Mouse (Mus musculus) lung, postnatal 0 days (tissue): ENCODE data around the gene Kif1c. TPM values are rescaled to one million over a fixed set of nuclear protein-coding genes. Genes with fewer than 3 reads are reported as not detected.

Experiments
- ATAC-seq: fragments of 200-750 bp; cut with Nextera tagmentation; 2 replicates; pipeline ENCODE4 v1.8.0; 2017; ENCODE audit warnings: moderate library complexity
- DNase-seq: peaks from one replicate; pipeline ENCODE4 v3.0.0-alpha.2; 2016; ENCODE audit warnings: low spot score
- H3K27ac ChIP-seq: fragments of 300-500 bp; sonication (generic); 2 replicates; pipeline ENCODE4 v1.5.1; 2014; ENCODE audit warnings: antibody characterized with exemption, mild to moderate bottlenecking, low read length, mixed read lengths
- H3K27me3 ChIP-seq: fragments of 300-500 bp; sonication (generic); replicated peaks from 2 replicates; pipeline ENCODE4 v1.6.1; 2014; ENCODE audit warnings: low read length, mixed read lengths; ENCODE audit not compliant: insufficient read depth
- H3K36me3 ChIP-seq: fragments of 300-500 bp; sonication (generic); 2 replicates; pipeline ENCODE4 v1.6.1; 2014; ENCODE audit warnings: low read length, mixed read lengths; ENCODE audit not compliant: insufficient read depth
- H3K4me1 ChIP-seq: fragments of 300-500 bp; sonication (generic); 2 replicates; pipeline ENCODE4 v1.6.1; 2014; ENCODE audit warnings: antibody characterized with exemption, low read depth, low read length, mixed read lengths; ENCODE audit not compliant: insufficient read depth
- H3K4me2 ChIP-seq: fragments of 300-500 bp; sonication (generic); replicated peaks from 2 replicates; pipeline ENCODE4 v1.6.1; 2014; ENCODE audit warnings: low read depth, mild to moderate bottlenecking, low read length, moderate library complexity, mixed read lengths
- H3K4me3 ChIP-seq: fragments of 300-500 bp; sonication (generic); 2 replicates; pipeline ENCODE4 v1.5.1; 2014; ENCODE audit warnings: low read depth, low read length
- H3K9ac ChIP-seq: fragments of 300-500 bp; sonication (generic); replicated peaks from 2 replicates; pipeline ENCODE4 v1.6.1; 2014; ENCODE audit warnings: low read depth, mild to moderate bottlenecking
- H3K9me3 ChIP-seq: fragments of 300-500 bp; sonication (generic); 2 replicates; pipeline ENCODE4 v1.6.1; 2016; ENCODE audit warnings: low read length, mixed read lengths
- CTCF ChIP-seq: IDR thresholded peaks from 2 replicates; pipeline ENCODE4 v1.5.1; 2016; ENCODE audit warnings: antibody characterized with exemption, mild to moderate bottlenecking
- EP300 ChIP-seq: IDR thresholded peaks from 2 replicates; pipeline ENCODE4 v1.6.1; 2016; ENCODE audit warnings: antibody characterized with exemption, mild to moderate bottlenecking, control low read depth
- WGBS: fragments of 180-500 bp; shearing (Covaris S2); extraction: QIAGEN DNeasy Blood & Tissue Kit; methylation state at CpG from one replicate; pipeline ENCODE4 v1.1.7; 2014; 5-methylcytosine and 5-hydroxymethylcytosine counted together
- polyA plus RNA-seq: library from polyadenylated mRNA; unstranded; fragments of >200 nt; fragmentation: Nextera tagmentation; extraction: Ambion mirVana; gene quantifications from 2 replicates; pipeline ENCODE4 v1.2.1, GENCODE M21; 2015

Kif1c gene
- polyA plus RNA-seq, 1 experiment from 2014 or later, result 4.8 TPM

- Histone ChIP-seq H3K4me1 (peaks cover 17% of the 10 kb centered on the region), H3K27me3 (no peaks in the 10 kb centered on the region), H3K27ac (peak overlapping the region; percentile 87), H3K9me3 (no peaks in the 10 kb centered on the region), H3K9ac (peak overlapping the region; percentile 88), H3K36me3 (peaks cover 16% of the 10 kb centered on the region; the same call in 1 of the 2 replicates), H3K4me2 (peak overlapping the region; percentile 90), H3K4me3 (peak overlapping the region; percentile 90)
- peak; percentile 45 for DNase-seq
- peak; percentile 29 for ATAC-seq
- 1% methylated on average over 13 of the region's 16 CpGs for WGBS
- TF ChIP-seq EP300, result no peak
- peak; percentile 14; the same call in 1 of the 2 replicates for TF ChIP-seq CTCF
Measured at GRCm38 (mm10) chr11:70686901-70687566, 13.3 kb upstream of the Kif1c start.

GRCm38 (mm10) chr11:70687601-70688199, 12.6 kb upstream of the Kif1c start, which contains the start of gene Camta2:
Gene Camta2, minus strand, starts transcription at chr11:70688105.
- DNase-seq, result peak; percentile 88
- peaks cover 17% of the 10 kb centered on the region for H3K4me1 ChIP-seq
- no peaks in the 10 kb centered on the region for H3K27me3 ChIP-seq
- H3K9me3 ChIP-seq, result no peaks in the 10 kb centered on the region
- 2% methylated on average over 49 of the region's 55 CpGs for WGBS
- peaks cover 10% of the 10 kb centered on the region; the same call in 1 of the 2 replicates for H3K36me3 ChIP-seq
- ATAC-seq, result peak; percentile 92
- TF ChIP-seq EP300 (no peak), CTCF (peak; percentile 67)
- peak within 1 kb of the TSS; percentile 88 for H3K9ac ChIP-seq
- peak within 1 kb of the TSS; percentile 87 for H3K27ac ChIP-seq
- peak within 1 kb of the TSS; percentile 90 for H3K4me3 ChIP-seq
- peak within 1 kb of the TSS; percentile 90 for H3K4me2 ChIP-seq

DNA sequence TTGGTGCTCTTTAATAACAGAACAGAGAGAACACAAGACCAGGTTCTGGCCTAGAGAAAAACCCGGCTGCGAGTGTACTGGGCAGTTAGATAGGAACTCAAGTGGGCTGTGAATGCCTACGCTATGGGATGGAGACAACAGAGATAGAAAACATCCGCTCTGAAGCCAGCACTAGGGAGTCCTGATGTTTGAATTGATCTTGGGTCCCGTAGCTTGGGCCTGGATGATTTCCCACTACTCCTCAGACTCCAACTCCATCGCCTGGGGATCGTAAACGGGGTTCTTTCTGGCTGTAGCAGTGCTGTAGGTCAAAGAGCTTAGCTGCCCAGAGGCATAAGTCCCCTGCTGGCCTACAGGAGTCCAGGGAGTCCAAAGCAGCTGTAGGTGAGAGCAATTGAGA, 12.0 kb upstream of the Kif1c start:
- no peaks in the 10 kb centered on the region for H3K9me3 ChIP-seq
- ATAC-seq (no peak), DNase-seq (no peak)
- TF ChIP-seq EP300, result no peak
- no peak for TF ChIP-seq CTCF
- peak overlapping the region; percentile 87 for H3K27ac ChIP-seq
- H3K4me2 ChIP-seq, result peak overlapping the region; percentile 90
- no peaks in the 10 kb centered on the region for H3K27me3 ChIP-seq
- H3K4me1 ChIP-seq, result peaks cover 17% of the 10 kb centered on the region
- peak overlapping the region; percentile 88 for H3K9ac ChIP-seq
- WGBS, result 17% methylated on average over 8 of the region's 8 CpGs
- H3K4me3 ChIP-seq, result peak overlapping the region; percentile 90
- H3K36me3 ChIP-seq, result peaks cover 6% of the 10 kb centered on the region; the same call in 1 of the 2 replicates

GRCm38 (mm10) chr11:70689578-70689977, 10.8 kb upstream of the Kif1c start:
- no peak overlapping the region for H3K27ac ChIP-seq
- peaks cover 17% of the 10 kb centered on the region for H3K4me1 ChIP-seq
- TF ChIP-seq EP300, result no peak
- TF ChIP-seq CTCF, result no peak
- no peak overlapping the region for H3K4me3 ChIP-seq
- ATAC-seq, result no peak
- no peaks in the 10 kb centered on the region for H3K27me3 ChIP-seq
- H3K9me3 ChIP-seq, result no peaks in the 10 kb centered on the region
- no peak for DNase-seq
- no peak overlapping the region for H3K4me2 ChIP-seq
- no peaks in the 10 kb centered on the region for H3K36me3 ChIP-seq
- 50% methylated on average over 4 of the region's 4 CpGs for WGBS
- H3K9ac ChIP-seq, result 0 out of 2 replicates have a peak overlapping the region, but pooled peaks have one; percentile 23

DNA sequence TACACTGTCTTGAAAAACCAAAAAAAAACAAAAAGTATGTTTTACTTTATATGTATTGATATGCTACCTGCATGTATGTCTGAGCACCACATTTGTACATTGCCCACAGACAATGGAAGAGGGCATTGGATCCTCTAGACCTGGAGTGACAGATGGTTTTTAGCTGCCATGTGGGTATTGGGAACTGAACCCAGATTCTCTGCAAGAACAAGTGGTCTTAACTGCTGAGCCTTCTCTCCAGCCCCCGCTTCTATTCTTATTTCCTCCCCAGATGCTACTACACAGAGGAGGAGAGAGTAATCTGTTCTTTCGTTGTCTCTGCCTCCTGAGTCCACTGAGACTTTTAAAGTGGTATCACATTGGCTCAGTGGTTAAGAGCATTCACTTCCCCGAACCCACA, 6.8 kb upstream of the Kif1c start:
- DNase-seq (no peak), ATAC-seq (no peak)
- no peak overlapping the region for H3K4me2 ChIP-seq
- H3K27ac ChIP-seq, result no peak overlapping the region
- H3K4me1 ChIP-seq, result peaks cover 6% of the 10 kb centered on the region
- no peaks in the 10 kb centered on the region for H3K9me3 ChIP-seq
- TF ChIP-seq CTCF, result no peak
- no peak for TF ChIP-seq EP300
- 72% methylated on average over 3 of the region's 3 CpGs for WGBS
- no peaks in the 10 kb centered on the region for H3K36me3 ChIP-seq
- H3K9ac ChIP-seq, result no peak overlapping the region
- no peak overlapping the region for H3K4me3 ChIP-seq
- no peaks in the 10 kb centered on the region for H3K27me3 ChIP-seq

- Histone ChIP-seq H3K9me3 (no peaks in the 10 kb centered on the region), H3K9ac (no peak overlapping the region), H3K4me1 (peaks cover 11% of the 10 kb centered on the region; the same call in 1 of the 2 replicates), H3K36me3 (no peaks in the 10 kb centered on the region), H3K27me3 (no peaks in the 10 kb centered on the region), H3K4me3 (no peak overlapping the region), H3K4me2 (no peak overlapping the region), H3K27ac (no peak overlapping the region)
- ATAC-seq (no peak), DNase-seq (no peak)
- WGBS, result 68% methylated on average over 3 of the region's 3 CpGs
- TF ChIP-seq EP300 (no peak), CTCF (no peak)
Measured at GRCm38 (mm10) chr11:70697376-70697775, 3.0 kb upstream of the Kif1c start.
